Mouse (Mus musculus) C2C12 (cell line): ENCODE measurements at regions not wholly inside any gene's neighbourhood (a gene's known extent, or its start where the extent isn't known, plus 50 kb on each side); places are given as distances from the start of the nearest gene placed in this dataset.

ENCODE experiments used
- H3K27me3 ChIP-seq: one replicate; pipeline ENCODE4 v1.6.1; 2011; ENCODE audit not compliant: control insufficient read depth, insufficient read depth, insufficient read length
- H3K36me3 ChIP-seq: one replicate; pipeline ENCODE4 v1.6.1; 2011; ENCODE audit not compliant: control insufficient read depth, insufficient read depth
- H3K4me3 ChIP-seq: one replicate; pipeline ENCODE4 v1.5.1; 2011; ENCODE audit warnings: mild to moderate bottlenecking, control low read depth; ENCODE audit not compliant: poor library complexity, insufficient read depth, severe bottlenecking
- H3K79me2 ChIP-seq: one replicate; pipeline ENCODE4 v1.6.1; 2011; ENCODE audit not compliant: control insufficient read depth, insufficient read depth
- H3K79me3 ChIP-seq: one replicate; pipeline ENCODE4 v1.6.1; 2011; ENCODE audit warnings: low read depth, control low read depth
- H3ac ChIP-seq: one replicate; pipeline ENCODE3; 2011; ENCODE audit warnings: low read depth; ENCODE audit not compliant: control insufficient read depth, insufficient read length
- CEBPB ChIP-seq: IDR thresholded peaks from one replicate; pipeline ENCODE4 v1.6.1; 2011; ENCODE audit warnings: low read depth, mild to moderate bottlenecking, control low read depth, moderate library complexity
- CTCF ChIP-seq: IDR thresholded peaks from one replicate; pipeline ENCODE4 v1.5.1; 2011; ENCODE audit not compliant: control insufficient read depth, insufficient read depth, insufficient read length
- FOSL1 ChIP-seq: IDR thresholded peaks from one replicate; pipeline ENCODE4 v1.8.0; 2011; ENCODE audit warnings: mild to moderate bottlenecking, low read length; ENCODE audit not compliant: poor library complexity, insufficient read depth, severe bottlenecking
- MAX ChIP-seq: IDR thresholded peaks from one replicate; pipeline ENCODE4 v1.6.1; 2011; ENCODE audit warnings: mild to moderate bottlenecking, control low read depth
- MYOD1 ChIP-seq: IDR thresholded peaks from one replicate; pipeline ENCODE4 v1.6.1; 2011; ENCODE audit warnings: low read depth; ENCODE audit not compliant: control insufficient read depth, insufficient read length
- MYOG ChIP-seq: IDR thresholded peaks from one replicate; pipeline ENCODE4 v1.6.1; 2011; ENCODE audit not compliant: control insufficient read depth, insufficient read length; ENCODE audit errors: extremely low read depth
- USF1 ChIP-seq: IDR thresholded peaks from one replicate; pipeline ENCODE4 v1.6.1; 2011; ENCODE audit warnings: low read depth, mild to moderate bottlenecking, control low read depth, moderate library complexity

GRCm38 (mm10) chr17:68210313-68211254, 63.0 kb upstream of the L3mbtl4 start:
- Histone ChIP-seq H3K79me3 (no peaks in the 10 kb centered on the region), H3K27me3 (no peaks in the 10 kb centered on the region), H3K4me3 (no peak overlapping the region), H3ac (no peak overlapping the region), H3K79me2 (no peaks in the 10 kb centered on the region), H3K36me3 (no peaks in the 10 kb centered on the region)
- TF ChIP-seq USF1 (peak; percentile 56), CEBPB (no peak), MYOG (no peak)

- Histone ChIP-seq H3K4me3 (no peak overlapping the region), H3ac (no peak overlapping the region), H3K27me3 (no peaks in the 10 kb centered on the region), H3K79me3 (no peaks in the 10 kb centered on the region), H3K36me3 (no peaks in the 10 kb centered on the region), H3K79me2 (no peaks in the 10 kb centered on the region)
- TF ChIP-seq CEBPB (no peak), CTCF (no peak), MYOD1 (no peak), MYOG (no peak), FOSL1 (no peak), MAX (no peak), USF1 (no peak)
These were observed 55.4 kb upstream of the L3mbtl4 start for GRCm38 (mm10) chr17:68218246-68218645.

- H3K27me3 ChIP-seq, result no peaks in the 10 kb centered on the region
- H3K4me3 ChIP-seq, result no peak overlapping the region
- no peak overlapping the region for H3ac ChIP-seq
- no peaks in the 10 kb centered on the region for H3K79me2 ChIP-seq
- TF ChIP-seq MYOG (no peak), USF1 (no peak), CEBPB (no peak), CTCF (no peak), FOSL1 (no peak), MYOD1 (no peak), MAX (no peak)
- no peaks in the 10 kb centered on the region for H3K36me3 ChIP-seq
- no peaks in the 10 kb centered on the region for H3K79me3 ChIP-seq
These were observed 50.4 kb upstream of the L3mbtl4 start for GRCm38 (mm10) chr17:68223170-68223569.
